Comparison of ENCODE assay signal across 18 mouse cellular contexts in genomic region chr8:67279449-67279848, GRCm38 (mm10).
"Had no signal": no experiment of that assay in that cellular context is flagged by ENCODE, and none has a peak within 500 bp of the region (broad histone marks: within the 10 kb centered on the region; RNA-seq: fewer than 3 reads in every experiment).

No protein-coding gene starts in this region.

- H3K27ac ChIP-seq: lung, embryonic 15.5 days; macrophage; midbrain, embryonic 10.5 days; midbrain, embryonic 12.5 days; neural tube, embryonic 12.5 days; stomach, embryonic 15.5 days; stomach, postnatal 0 days had no signal

- ATAC-seq: liver, postnatal 0 days; lung, postnatal 0 days had no signal

- H3K4me2 ChIP-seq: lung, embryonic 15.5 days; midbrain, embryonic 12.5 days; neural tube, embryonic 12.5 days; stomach, embryonic 15.5 days had no signal

- H3K4me3 ChIP-seq: lung, embryonic 15.5 days; megakaryocyte, embryonic 14.5 days; midbrain, embryonic 10.5 days; midbrain, embryonic 12.5 days; neural tube, embryonic 12.5 days; stomach, embryonic 15.5 days had no signal

- H3K36me3 ChIP-seq: lung, embryonic 15.5 days; midbrain, embryonic 10.5 days; midbrain, embryonic 12.5 days; neural tube, embryonic 12.5 days; stomach, embryonic 15.5 days had no signal

- H3K9ac ChIP-seq: liver, postnatal 0 days; lung, embryonic 15.5 days; midbrain, embryonic 12.5 days; neural tube, embryonic 12.5 days; stomach, embryonic 15.5 days had no signal

- H3K4me1 ChIP-seq: lung, embryonic 15.5 days; megakaryocyte, embryonic 14.5 days; midbrain, embryonic 10.5 days; midbrain, embryonic 12.5 days; neural tube, embryonic 12.5 days; stomach, embryonic 15.5 days had no signal

- H3K9me3 ChIP-seq: lung, embryonic 15.5 days; midbrain, embryonic 10.5 days; midbrain, embryonic 12.5 days; neural tube, embryonic 12.5 days; stomach, embryonic 15.5 days had no signal

- H3K27me3 ChIP-seq: lung, embryonic 15.5 days; megakaryocyte, embryonic 14.5 days; midbrain, embryonic 12.5 days; neural tube, embryonic 12.5 days; stomach, embryonic 15.5 days had no signal

- DNase-seq: liver, postnatal 0 days; lung, adult 2 months; lung, postnatal 14 days; lung, postnatal 36 days; midbrain, embryonic 14.5 days; right cerebral cortex, postnatal 14 days; thymus, adult 2 months; thymus, postnatal 25 days; thymus, postnatal 4 days had no signal
